Mouse (Mus musculus) embryonic fibroblast, embryonic 13.5 days (primary cell): ENCODE data around the gene Acvrl1.

Experiments used
- CTCF ChIP-seq: IDR thresholded peaks from 2 replicates; pipeline ENCODE4 v1.5.1; 2011; ENCODE audit warnings: mild to moderate bottlenecking, control low read depth, low read length, moderate library complexity, borderline replicate concordance; ENCODE audit not compliant: insufficient read depth
- POLR2A ChIP-seq: IDR thresholded peaks from 2 replicates; pipeline ENCODE4 v1.6.1; 2011; ENCODE audit warnings: low read depth, mild to moderate bottlenecking, control low read depth, low read length, moderate library complexity

GRCm38 (mm10) chr15:101139885-101140284, 11.6 kb downstream of the Acvrl1 start:
- TF ChIP-seq CTCF (no peak), POLR2A (no peak)
